Mouse (Mus musculus) urinary bladder, adult 18-20 months (tissue): ENCODE data around the gene Mical1.

ENCODE experiments used
- DNase-seq, 2 experiments: peaks; one replicate each; pipeline ENCODE4 v3.0.0; 2022; ENCODE audit warnings: low spot score in 2 of 2, mixed read lengths in 2 of 2

The Mical1 gene

GRCm38 (mm10) chr10:41519640-41520409, 43.7 kb downstream of the Mical1 start:
- peak in 1 of 2 experiments; percentile 74 for DNase-seq

DNA sequence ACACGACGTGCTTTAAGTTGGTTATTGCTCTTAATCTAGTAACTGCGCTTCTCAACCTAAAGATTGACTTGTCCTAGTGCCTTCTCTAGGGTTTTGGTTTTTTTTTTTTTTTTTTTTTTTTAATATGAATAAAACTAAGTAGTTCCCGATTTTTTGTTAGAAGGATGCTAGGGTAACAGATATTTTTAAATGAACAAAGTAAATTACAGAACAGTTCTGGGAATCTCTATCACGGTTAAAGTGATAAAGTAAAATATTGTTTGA, 44.2 kb downstream of the Mical1 start:
- no peak for DNase-seq

GRCm38 (mm10) chr10:41523386-41523785, 47.3 kb downstream of the Mical1 start:
- DNase-seq: no peak

GRCm38 (mm10) chr10:41525696-41526095, 49.6 kb downstream of the Mical1 start:
- no peak for DNase-seq

DNA sequence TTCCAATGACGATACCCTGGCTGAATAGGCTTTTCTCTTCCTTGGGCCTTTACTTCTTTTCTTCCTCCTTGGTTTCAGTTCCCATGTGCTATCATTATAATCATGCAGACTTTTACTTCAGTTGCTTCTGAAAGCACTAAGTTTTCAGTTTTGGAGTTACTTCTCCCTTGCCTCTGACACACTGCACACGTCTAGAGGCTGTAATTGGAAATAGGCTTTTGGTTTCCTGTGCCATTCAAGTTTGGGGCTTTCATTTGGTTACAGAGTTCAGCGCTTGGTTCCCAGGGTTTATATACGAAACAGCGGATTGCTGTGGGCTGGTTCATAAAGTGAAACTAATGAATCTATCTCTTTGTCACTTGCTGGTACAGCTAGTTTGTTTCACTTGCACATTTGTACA, 53.9 kb downstream of the Mical1 start:
- DNase-seq: no peak

DNA sequence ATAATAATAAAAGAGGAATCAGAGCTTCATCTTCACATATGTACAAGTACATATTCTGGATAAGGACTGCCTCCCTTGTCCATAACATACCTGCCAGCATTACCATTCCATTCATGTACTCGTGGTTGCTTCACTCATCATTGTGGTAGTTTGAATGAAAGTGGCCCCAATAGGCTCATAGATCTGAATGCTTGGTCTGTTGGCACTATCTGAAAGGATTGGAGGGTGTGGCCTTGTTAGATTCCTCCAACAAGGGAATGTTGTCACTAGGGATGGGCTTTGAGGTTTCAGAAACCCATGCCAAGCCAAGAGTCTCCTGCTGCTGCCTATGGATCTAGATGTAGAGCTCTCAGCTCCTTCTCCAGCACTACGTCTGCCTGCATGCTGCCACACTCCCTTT, 59.9 kb downstream of the Mical1 start:
- DNase-seq: no peak
